Mouse (Mus musculus): ENCODE results near the gene Shq1.

The Shq1 gene

DNA sequence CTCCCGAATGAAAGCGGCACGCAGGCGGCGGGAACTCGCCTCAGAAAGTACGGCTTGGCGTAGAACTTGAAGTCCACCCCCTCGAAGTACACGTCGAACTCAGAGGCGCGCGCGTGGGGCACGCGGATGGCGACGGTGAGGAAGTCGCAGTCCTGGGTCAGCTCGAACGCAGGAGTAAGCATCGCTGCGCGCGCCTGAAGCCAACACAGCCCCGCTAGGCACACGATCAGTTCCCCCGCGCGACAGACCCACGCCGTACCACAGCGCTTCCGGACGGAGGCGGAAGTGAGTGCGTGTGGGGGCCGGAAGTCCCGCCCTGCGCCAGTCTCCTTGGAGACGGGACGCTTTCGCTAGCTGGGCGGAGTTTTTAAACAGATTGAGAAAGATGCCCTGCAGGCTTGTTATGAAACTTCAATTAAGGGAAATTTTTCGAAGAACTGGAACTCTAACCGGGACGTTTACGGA is at the start of gene Shq1:
Gene Shq1 (minus strand): TSS at position 278 of the 465 bp plus-strand sequence.
- DNase-seq, result peak; percentile 80

DNA sequence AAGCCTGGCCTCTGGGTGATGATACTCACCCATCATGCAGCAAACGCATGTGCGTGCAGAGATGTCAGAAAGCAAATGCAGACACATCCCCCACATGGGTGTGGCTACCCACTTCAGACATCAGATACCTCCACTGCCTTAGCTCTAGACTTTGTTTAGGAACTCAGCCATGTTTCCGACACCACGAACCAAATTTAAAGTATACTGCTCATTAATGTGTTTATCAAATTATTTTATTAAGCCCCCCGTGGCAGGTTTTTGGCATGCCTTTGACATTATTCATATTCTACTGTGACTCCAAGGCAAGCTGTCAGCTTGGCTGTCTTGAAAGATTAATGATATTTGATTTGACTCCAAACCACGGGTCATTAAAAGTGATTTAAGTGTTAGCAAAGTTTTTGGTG is 49.1 kb upstream of the Shq1 start:
- DNase-seq, result no peak

DNA sequence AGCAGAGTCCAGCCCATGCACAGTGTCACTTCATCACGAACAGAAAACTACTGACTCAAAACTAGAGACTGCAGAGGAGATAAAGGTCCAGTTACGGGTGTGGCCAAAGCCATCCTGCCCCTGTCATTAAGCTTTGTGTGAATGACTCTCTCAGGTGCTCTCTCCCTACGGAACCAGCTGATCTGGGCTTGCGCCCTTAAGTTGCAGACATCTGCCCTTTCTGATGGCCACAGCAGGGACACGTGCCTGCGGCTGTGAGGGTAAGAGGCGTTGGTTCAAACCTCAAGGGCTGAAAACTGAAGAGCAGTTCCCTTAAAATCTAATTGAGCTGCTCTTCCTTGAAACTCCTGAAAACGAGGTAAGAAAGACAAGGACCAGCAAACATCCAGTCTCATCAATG is 45.9 kb upstream of the Shq1 start:
- no peak for DNase-seq

DNA sequence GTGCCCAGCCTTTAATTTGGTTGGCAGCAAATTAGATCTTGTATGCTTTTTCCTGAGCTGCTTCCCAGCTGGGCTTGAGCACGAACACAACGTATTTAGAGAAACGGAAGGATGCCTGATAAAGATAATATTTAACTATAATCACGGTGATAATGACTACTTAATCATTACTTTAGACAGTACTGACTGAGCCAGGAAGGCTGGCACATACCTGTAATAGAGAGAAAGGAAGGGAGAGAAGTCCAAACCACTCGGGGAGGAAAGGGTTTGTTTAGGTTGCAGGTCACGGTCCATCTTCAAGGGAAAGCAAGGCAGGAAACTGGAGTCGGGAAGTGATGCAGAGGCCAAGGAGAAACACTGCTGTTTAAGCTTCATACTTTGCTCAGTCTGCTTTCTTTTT is 45.2 kb upstream of the Shq1 start:
- DNase-seq, result no peak

DNA sequence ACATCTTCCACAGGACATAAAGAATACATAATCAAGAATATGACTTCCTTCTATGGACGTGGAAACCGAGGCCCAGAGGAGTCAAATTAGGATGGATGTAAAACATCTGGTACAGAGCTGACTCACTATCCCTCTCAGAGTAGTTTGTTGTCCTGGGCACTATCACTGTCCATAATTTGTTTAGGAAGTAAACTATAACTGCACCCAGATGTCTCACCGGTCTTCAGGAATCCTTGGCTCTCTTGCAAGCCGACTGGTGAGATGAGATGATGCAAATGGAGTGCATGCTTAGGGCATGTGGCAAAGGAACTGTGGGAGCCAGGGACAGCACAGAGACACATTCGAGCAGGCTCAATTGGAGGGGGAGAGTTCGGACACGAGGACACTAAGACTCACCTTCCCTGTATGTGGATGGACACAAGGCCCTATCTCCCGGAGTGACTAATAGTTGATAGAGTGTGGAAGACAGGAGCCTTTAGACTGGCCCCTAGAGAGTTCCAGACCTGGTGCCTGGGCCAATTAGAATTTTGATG is 44.4 kb upstream of the Shq1 start:
- no peak for DNase-seq

DNA sequence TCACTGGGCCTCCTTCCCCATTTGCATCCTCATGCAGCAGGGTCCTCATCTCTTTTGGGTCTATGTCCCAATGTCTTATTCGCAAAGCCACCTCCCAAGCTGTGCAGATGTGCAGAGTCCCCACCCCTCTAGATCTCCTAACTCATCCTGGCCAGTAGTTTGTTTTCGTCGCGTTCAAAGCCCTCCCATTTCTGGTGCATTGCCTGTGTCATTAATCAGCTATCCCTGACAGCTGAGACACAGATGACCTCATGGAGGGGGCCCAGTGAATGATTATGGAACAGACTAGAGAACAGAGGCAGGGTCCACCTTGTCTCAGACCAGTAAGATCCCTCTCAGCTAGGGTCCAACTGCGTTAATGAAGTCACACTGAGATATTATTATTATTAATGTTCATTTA is 39.9 kb upstream of the Shq1 start:
- no peak for DNase-seq

DNA sequence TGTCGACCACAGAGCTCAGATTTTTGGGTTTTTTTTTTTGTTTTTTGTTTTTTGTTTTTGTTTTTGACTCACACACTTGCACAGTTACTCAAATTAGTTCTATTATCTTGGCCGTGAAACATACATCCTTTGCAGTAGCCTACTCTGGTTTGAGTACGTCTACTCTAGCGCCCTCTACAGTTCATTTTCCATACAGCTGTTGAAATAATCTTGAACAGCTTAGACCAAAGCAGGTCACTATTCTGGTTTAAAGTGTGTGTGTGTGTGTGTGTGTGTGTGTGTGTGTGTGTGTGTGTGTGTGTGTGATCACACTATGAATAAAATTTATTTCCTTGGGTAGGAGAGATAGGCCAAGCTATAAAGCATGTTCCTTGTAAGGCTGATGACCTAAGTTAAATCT is 39.2 kb upstream of the Shq1 start:
- DNase-seq, result no peak

DNA sequence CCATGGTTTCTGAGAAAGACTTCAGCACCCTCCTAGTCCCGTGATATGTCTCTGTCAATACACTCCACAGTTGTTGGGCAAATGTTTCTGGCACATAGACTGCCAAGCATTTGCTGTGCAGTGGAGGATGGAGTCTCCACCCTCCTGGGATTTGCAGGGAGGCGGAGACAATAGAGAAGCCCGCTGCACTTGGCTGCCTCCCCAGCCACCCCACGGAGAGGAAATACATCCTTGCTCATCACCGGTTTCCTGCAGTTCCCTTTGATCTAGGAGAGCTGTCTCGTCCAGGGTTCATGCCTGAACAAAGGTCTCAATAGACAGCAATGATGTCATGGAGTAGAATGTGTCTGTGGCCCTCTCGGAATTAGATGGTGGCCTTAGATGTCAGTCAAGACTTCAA is 38.5 kb upstream of the Shq1 start:
- no peak for DNase-seq

DNA sequence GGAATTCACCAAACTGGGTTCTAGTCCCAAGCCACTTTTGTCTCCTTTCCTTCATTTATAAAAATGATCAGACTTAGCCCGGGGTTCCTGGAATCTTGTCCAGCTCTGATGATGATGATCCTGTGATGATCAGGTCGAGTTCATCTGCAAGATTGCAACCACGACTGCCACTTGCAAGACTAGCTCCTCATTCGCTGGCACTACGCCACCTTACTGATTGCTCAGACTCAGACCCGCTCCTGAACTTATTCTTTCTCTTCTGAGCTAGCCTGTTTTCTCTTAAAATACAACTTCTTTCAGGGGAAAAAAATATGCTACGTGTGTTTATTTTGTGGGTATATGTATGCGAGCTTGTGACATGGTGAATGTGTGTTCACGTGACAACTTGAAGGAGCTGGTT is 38.0 kb upstream of the Shq1 start:
- no peak for DNase-seq

DNA sequence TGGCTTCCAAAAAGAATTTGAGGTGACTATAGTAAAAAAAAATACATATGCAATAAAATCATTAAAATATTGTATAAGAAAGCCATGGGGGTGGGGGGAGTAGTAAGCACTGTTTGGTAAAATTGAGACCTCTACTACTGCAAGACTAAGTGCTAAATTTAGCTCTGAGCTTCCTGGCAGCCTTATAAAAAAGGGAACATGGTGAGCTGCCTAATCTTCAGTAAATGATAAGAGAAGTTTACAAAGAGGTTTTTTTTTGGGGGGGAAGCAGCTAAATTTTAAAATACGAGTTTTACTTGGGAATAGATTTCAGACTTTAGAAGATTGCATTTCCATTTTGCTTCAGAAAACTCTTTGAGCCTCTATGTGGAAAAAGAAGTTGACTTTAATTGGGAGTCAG is 37.3 kb upstream of the Shq1 start:
- DNase-seq, result no peak

DNA sequence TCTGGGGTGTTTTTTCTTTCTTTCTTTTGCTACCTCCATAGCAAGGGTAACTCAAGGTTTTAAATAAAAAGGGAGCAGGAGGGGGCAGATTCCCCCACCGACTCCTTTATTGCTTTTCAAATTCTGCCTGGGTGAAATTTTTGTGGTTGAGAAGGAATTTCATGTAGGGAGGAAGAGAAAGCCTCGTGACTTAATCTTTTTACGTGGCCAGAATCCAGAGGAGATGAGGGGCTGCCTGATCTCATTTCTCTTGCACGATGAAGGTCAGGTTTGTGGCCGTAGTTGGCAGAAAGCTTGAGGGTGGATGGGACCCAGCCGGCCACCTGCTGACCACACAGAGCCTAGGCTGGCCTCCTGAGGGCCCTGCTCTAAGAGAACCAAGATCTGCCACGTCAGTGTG is 36.6 kb upstream of the Shq1 start:
- DNase-seq, result no peak

DNA sequence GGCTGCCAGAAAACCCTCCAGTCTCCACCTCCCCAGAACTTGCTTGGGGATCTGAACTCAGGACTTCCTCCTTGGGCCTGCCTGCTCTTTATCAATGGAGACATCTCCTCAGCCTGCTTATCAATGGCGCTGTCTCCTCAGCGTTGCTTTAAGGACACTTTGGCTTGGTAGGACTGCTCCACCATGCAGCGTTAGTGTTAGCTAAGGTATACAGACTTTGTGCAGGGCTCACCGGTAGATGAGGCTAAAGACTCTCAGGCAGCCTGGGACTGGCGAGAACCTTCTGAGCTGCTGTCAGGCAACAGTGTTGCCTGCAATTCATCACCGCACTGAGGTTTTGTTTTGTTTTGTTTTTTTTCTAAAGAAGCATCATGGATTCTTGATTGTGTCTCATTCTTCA is 35.9 kb upstream of the Shq1 start:
- no peak for DNase-seq

DNA sequence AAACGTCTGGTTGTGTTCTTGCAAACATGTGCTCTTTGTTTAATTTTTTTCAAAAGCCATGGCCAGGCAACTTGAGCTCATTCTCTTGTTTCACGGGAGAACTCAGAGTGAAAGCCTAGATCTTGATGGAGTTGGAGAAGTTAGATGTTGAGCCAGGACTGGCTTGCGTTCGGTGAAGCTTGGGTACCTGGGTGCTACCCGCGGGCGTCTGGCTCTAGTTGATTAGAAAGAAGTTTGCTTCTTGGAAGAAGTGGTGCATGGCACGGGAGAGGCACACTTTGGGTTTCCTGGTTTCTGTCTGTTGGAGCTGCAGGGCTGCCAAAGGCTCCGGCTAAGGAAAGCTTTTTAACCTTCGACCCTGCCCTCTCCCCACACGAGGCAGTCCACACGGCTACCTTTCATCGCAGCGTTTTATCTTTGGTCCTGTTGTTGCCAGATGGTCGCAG is 34.4 kb upstream of the Shq1 start:
- no peak for DNase-seq

DNA sequence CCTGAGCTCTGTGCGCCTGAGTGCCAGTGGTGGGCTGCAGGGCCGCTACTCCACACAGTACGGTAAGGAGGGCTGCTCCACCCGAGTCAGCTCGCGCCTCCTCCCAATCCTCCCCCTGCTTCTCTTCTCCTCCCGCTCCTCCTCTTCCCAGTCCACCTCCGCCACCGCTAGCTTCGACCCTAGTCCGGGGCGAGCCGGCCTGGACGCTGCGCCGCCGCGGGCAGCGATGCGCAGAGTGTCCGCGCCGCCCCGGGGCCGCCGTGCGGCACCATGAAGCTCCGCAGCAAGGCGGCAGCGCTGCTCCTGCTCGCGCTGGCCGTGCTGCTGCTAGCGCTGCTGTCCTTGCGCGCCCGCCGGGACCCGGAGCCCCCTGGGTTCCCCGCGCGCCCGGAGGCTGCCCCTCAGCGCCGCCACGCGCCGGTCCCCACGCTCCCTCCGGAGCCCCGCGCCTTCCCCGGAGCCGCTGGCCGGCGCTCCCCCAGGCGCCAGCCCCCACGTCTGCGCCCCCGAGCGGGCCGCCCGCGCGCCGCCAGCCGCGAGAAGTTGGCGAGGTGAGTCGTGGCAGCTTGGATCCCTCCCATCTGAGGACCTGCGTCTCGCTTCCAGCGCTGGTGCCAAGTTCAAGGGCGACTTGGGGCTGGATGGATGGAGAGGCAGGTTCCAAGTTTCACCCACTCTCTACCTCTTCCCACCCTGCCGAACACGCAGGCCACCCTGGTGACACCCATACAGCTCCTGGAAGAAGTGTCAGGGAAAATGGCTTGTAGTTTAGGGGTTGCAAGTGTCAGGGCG is 33.8 kb upstream of the Shq1 start, which contains the start of gene Gxylt2:
Gene Gxylt2 (plus strand): TSS at position 161 of the 792 bp plus-strand sequence.
- DNase-seq, result no peak

DNA sequence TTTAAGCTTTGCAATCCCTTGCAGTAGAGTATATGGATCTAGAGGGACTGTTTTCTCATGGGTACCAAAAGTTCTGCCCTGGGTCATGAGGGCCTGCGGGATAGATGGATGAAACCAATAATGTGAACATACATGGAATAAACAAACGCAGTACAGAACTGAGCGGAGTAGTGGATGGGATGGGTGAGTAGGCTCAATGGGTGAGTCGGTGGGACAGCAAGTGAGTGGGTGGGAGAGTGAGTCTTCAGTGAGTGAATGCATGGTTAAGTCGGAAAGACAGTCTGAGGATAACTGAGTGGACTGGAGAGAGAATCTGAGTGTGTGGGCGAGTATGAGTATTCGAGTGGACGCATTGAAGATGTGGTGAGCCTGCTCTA is 33.2 kb upstream of the Shq1 start:
- DNase-seq, result no peak

DNA sequence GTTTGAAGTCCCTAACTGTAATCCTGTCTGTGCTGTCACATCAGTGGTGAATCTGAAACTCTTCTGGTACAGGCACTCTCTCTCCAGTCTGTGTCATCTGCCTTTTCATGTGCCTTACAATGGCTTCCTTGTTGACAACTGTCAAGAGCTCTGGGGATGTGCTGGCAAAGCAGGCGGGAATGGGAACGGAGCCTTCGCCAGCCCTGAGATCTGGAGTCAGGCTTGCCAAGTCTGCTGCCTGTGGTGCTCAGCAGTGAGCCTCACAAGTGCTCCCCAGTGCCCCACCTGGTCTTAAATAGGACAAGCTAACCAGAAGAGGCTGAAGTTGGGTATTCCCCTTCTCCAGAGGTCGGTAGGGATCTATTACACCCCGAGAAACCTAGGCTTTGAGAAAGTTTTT is 29.8 kb upstream of the Shq1 start:
- no peak for DNase-seq

DNA sequence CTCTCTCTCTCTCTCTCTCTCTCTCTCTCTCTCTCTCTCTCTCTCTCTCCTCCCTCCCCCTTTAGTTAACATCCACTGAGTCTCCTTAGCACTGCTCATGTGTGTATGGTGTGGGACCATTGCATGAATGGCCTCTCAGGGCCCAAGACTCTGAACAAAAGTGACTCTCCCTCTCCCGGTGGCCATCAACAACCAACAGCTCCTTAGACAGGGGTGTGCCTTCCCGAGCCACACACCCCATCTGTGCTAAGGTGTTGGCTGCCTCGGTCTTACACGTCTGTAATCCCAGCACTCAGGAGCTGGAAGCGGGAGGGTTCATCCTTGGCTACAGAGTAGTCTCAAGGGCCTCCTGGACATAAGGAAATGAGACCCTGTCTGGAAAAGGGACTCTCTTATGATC is 29.0 kb upstream of the Shq1 start:
- DNase-seq, result no peak

DNA sequence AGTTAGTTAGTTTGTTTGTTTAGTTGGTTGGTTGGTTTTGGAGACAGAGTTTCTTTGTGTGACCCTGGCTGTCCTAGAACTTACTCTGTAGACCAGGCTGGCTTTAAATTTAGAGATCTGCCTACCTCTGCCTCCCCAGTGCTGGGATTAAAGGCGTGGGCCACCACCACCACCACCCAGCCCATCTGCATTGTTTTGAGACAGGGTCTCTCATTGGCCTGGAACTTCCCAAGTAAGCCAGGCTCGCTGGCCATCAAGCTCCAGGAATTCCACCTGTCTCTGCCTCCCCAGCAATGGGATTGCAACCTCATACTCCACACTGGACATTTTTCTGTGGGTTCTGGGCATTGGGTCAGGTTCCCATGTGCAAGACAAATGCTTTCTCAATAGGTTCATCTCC is 15.4 kb upstream of the Shq1 start:
- DNase-seq, result no peak

DNA sequence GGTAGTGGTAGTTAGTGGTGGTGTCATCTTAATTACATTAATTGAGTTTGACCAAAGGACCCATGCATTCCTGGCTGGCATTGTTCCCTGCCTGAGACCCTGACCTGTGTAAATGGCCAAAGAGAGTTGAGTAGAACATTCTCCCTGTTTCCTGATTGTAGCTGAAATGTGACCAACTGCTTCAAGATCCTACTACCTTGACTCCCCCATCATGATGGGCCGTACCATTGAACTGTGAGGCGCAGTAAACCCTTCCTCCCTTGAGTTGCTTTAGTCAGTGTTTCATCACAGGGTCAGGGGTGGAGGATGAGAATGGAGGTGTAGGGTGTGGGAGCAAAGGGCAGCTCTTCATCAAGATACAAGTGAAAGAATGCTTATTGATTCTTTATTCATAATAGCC is 7.7 kb upstream of the Shq1 start:
- no peak for DNase-seq

DNA sequence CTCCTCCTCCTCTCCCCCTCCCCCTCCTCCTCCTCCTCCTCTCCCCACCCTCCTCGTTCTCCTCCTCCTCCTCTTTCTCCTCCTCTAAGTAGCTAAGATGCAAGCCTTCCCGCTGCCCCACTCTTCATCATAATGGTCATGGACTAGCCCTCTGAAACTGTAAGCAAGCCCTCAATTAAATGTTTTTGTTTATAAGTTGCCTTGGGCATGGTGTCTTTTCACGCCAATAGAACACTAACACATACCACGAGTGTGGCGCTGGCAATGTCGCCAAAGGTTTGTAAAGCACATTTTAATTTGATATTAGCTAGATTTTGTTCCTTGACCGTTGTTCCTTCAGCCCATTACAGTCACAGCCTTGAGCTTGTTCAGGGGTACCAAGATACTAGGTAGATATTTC is 5.5 kb upstream of the Shq1 start:
- DNase-seq, result no peak

DNA sequence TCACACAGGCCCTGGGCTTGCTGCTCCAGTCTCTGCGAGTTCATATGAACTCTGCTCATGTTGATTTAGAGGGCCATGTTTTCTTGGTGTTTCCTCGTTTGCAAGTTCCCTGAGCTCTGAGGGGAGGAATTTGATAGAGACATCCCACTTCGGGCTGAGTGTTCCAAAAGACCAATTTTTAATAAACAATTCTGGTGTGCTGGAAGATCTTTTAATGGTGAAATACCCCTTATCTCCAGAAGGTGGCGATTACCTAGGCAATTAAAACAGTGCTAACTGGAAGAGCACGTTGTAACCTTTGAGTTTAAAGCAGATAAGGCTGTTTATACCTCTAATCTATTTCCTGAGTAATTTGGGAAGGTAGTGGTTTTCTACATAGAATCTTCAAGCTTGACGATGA is 4.0 kb upstream of the Shq1 start:
- DNase-seq, result no peak

DNA sequence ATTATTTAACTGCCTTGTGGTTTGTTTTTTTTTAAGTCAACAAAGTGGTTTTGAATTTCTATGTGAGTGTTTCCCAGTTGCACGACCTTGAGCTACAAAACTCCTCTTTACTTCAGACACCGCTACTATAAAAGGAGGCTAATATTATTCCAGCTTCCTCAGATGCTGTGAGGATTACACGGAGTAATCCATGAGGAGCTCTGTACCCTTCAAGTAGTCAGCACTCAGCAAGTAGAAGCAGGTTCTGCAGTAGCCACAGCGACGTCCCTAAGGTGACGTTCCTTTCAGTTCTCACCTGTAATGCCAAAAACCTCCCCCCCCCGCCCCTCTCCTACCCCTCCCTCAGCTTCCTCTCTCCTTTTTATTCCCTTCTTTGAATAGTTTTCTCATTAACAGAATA is 444 bp upstream of the Shq1 start:
- no peak for DNase-seq

DNA sequence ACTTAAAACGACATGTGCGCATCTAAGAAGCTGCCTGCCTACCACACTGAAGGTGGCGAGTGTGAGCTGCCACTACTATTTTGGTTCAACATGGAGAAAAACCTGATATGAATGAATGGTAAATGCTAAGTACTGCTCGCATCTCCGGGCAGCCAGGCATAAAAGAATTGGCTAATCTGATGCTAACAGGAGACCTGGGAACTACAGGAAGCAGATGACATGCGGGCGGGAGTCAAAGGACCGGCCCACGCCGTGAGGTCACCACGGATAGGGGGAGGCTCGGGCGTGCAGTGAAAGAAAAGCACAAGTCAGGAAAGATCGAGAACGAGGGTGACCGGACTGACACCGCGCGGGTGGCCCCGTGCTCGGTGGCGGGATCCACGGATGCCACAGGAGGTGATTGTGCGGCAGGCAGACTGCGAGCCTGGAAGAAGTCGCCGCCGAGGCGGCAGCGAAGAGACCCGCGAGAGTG is 551 bp downstream of the Shq1 start:
- DNase-seq, result peak; percentile 41

DNA sequence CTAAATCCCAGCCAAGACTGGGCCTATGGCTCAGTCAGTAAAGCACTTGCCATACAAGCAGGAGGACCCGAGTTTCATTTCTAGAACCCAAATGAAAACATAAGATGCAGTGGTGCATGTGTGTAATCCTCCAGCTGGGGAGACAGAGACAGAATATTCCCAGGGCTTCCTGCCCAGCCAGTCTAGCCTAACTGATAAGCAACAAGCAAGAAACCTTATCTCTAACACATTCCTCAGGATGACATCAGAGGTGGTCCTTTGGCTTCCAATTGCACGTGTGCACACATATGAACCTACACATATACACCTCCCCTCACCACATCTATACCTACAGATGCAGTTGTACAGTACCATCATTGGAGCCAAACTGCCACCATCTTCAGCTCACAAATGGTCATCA is 2.1 kb downstream of the Shq1 start:
- DNase-seq, result no peak

DNA sequence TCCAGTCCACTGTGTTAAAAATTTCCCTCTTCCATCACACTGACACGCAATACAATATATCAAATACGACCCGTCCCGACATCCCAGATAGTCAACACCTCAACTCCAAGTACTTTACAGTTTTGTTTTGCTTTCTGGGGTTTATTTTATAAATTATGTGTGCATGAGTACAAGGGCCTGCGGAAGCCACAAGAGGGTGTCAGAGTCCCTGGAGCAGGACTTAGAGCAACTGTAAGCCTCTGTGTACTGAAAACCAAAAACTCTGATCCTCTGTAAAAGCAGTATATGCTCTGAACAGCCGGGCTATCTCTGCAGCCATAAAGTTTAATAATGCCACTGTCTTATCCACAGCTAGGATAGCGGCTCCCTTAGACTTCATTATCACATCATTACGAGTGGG is 3.3 kb downstream of the Shq1 start:
- no peak for DNase-seq

All from cerebellum, adult 11 months (tissue).